Mouse (Mus musculus) myocyte (in vitro differentiated cells): Measurements from ENCODE around the gene Kctd5. TPM values are rescaled to one million over a fixed set of nuclear protein-coding genes. Genes with fewer than 3 reads are reported as not detected.

Experiments used
- H3K27me3 ChIP-seq: one replicate; pipeline ENCODE4 v1.6.1; 2011; ENCODE audit not compliant: control insufficient read depth, insufficient read depth, insufficient read length
- H3K36me3 ChIP-seq: one replicate; pipeline ENCODE4 v1.6.1; 2011; ENCODE audit not compliant: control insufficient read depth, insufficient read depth
- H3K4me2 ChIP-seq: one replicate; pipeline ENCODE4 v1.6.1; 2011; ENCODE audit warnings: low read depth, control low read depth
- H3K4me3 ChIP-seq: one replicate; pipeline ENCODE4 v1.5.1; 2011; ENCODE audit warnings: mild to moderate bottlenecking, control low read depth, moderate library complexity
- H3K79me2 ChIP-seq: one replicate; pipeline ENCODE4 v1.6.1; 2011; ENCODE audit not compliant: control insufficient read depth, insufficient read depth
- H3ac ChIP-seq: one replicate; pipeline ENCODE4 v1.6.1; 2011; ENCODE audit not compliant: control insufficient read depth, insufficient read length
- CEBPB ChIP-seq: IDR thresholded peaks from 2 replicates; pipeline ENCODE4 v1.6.1; 2011; ENCODE audit warnings: mild to moderate bottlenecking, moderate library complexity; ENCODE audit not compliant: poor library complexity, insufficient read depth, severe bottlenecking
- E2F4 ChIP-seq: IDR thresholded peaks from one replicate; pipeline ENCODE4 v1.6.1; 2011; ENCODE audit warnings: mild to moderate bottlenecking, control low read depth, moderate library complexity; ENCODE audit not compliant: insufficient read depth
- MAX ChIP-seq: IDR thresholded peaks from one replicate; pipeline ENCODE4 v1.6.1; 2011; ENCODE audit warnings: low read depth, mild to moderate bottlenecking, control low read depth
- MYOD1 ChIP-seq, 3 experiments: IDR thresholded peaks; one replicate each; pipeline ENCODE4 v1.6.1; 2011; ENCODE audit warnings: control low read depth in 2 of 3, low read depth in 2 of 3, mild to moderate bottlenecking in 2 of 3, moderate library complexity in 1 of 3; ENCODE audit not compliant: insufficient read length in 2 of 3, control insufficient read depth in 1 of 3
- MYOG ChIP-seq, 3 experiments: IDR thresholded peaks; one replicate each; pipeline ENCODE4 v1.6.1; 2011; ENCODE audit warnings: control low read depth in 2 of 3, low read depth in 2 of 3, mild to moderate bottlenecking in 2 of 3; ENCODE audit not compliant: insufficient read length in 2 of 3, control insufficient read depth in 1 of 3, insufficient read depth in 1 of 3
- POLR2A ChIP-seq: IDR thresholded peaks from one replicate; pipeline ENCODE4 v1.6.1; 2011; ENCODE audit warnings: low read depth, mild to moderate bottlenecking, control low read depth, moderate library complexity; ENCODE audit not compliant: insufficient read length
- POLR2AphosphoS2 ChIP-seq: IDR thresholded peaks from one replicate; pipeline ENCODE4 v1.6.1; 2011; ENCODE audit warnings: low read depth, control low read depth; ENCODE audit not compliant: insufficient read length
- REST ChIP-seq: IDR thresholded peaks from one replicate; pipeline ENCODE4 v1.6.1; 2011; ENCODE audit warnings: mild to moderate bottlenecking, control low read depth, moderate library complexity; ENCODE audit not compliant: insufficient read depth, insufficient read length
- SRF ChIP-seq: IDR thresholded peaks from one replicate; pipeline ENCODE4 v1.6.1; 2011; ENCODE audit warnings: low read depth; ENCODE audit not compliant: control insufficient read depth, insufficient read length
- TCF12 ChIP-seq: IDR thresholded peaks from one replicate; pipeline ENCODE4 v1.6.1; 2011; ENCODE audit warnings: mild to moderate bottlenecking, control low read depth; ENCODE audit not compliant: poor library complexity, insufficient read depth, severe bottlenecking
- TCF3 ChIP-seq: IDR thresholded peaks from one replicate; pipeline ENCODE4 v1.6.1; 2011; ENCODE audit warnings: low read depth, control low read depth; ENCODE audit not compliant: insufficient read length
- USF1 ChIP-seq: IDR thresholded peaks from one replicate; pipeline ENCODE4 v1.6.1; 2011; ENCODE audit warnings: low read depth, mild to moderate bottlenecking, control low read depth, moderate library complexity
- polyA plus RNA-seq: library from polyadenylated mRNA; unstranded; fragments of >200 nt; fragmentation: generic; extraction: Trizol; gene quantifications from one replicate; pipeline ENCODE4 v1.2.1, GENCODE M21; 2012; ENCODE audit warnings: missing spikeins

Kctd5 gene
- polyA plus RNA-seq, 1 experiment, result 41.5 TPM

DNA sequence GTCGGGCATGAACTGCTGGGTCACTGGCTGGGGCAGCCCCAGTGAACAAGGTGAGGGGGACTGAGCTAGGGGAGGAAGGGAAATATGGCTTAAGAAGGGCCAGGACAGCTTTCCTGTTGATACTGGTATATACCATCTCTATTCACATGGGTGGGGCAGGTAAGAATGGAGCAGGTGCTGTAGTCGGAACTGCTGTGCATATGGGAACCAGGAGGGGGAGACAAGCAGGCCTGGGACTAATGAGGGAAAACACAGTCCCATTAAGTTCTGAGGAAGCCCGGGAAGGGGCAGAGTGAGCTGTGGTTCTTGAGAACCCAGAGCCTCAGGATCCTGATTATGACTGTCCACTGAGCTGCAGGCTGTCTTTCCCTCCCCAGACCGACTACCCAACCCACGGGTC is 28.8 kb downstream of the Kctd5 start:
- peaks cover 7% of the 10 kb centered on the region for H3K36me3 ChIP-seq
- TF ChIP-seq TCF12 (no peak), E2F4 (no peak), USF1 (no peak), MAX (no peak), REST (no peak), POLR2A (no peak)
- H3K4me3 ChIP-seq, result no peak overlapping the region
- H3K27me3 ChIP-seq, result no peaks in the 10 kb centered on the region
- H3K4me2 ChIP-seq, result no peak overlapping the region
- H3K79me2 ChIP-seq, result no peaks in the 10 kb centered on the region
- H3ac ChIP-seq, result no peak overlapping the region

DNA sequence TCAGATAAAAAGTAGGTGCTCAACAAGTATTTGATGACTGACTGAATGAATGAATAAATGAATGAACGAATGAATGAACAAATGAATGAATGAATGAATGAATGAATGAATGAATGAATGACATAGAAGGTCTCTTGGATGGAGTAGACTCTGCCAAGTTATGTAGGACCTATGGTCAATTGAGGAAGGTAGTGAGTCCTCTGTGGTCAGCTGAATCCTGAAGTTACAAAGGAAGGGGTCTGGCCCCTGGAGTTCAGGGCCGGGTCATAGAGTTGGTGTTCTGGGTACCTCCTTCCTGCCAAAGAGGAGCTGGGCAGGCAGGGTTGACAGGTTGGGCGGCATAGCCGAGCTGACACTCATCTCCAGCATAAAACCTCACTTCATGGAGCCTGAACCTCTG is 35.4 kb downstream of the Kctd5 start, which contains the start of gene Prss27:
Prss27 (plus strand) TSS at position 301 of the 400 bp plus-strand sequence.
- H3K36me3 ChIP-seq, result no peaks in the 10 kb centered on the region
- TF ChIP-seq MYOD1 (IDR thresholded peaks at IDR 0.05; ENCODE audit: control insufficient read depth in 1 of 3, insufficient read length in 2 of 3, low read depth in 2 of 3) (no peak), MAX (no peak), E2F4 (no peak), MYOG (IDR thresholded peaks at IDR 0.05; ENCODE audit: control insufficient read depth in 1 of 3, insufficient read depth in 1 of 3, insufficient read length in 2 of 3, low read depth in 2 of 3) (no peak), CEBPB (no peak), TCF12 (no peak), POLR2A (no peak), TCF3 (no peak), USF1 (no peak), POLR2AphosphoS2 (no peak), REST (no peak), SRF (no peak)
- H3K27me3 ChIP-seq, result no peaks in the 10 kb centered on the region
- H3K4me2 ChIP-seq, result no peak within 1 kb of the TSS
- H3K79me2 ChIP-seq, result no peaks in the 10 kb centered on the region
- H3ac ChIP-seq, result no peak within 1 kb of the TSS
- H3K4me3 ChIP-seq, result no peak within 1 kb of the TSS

DNA sequence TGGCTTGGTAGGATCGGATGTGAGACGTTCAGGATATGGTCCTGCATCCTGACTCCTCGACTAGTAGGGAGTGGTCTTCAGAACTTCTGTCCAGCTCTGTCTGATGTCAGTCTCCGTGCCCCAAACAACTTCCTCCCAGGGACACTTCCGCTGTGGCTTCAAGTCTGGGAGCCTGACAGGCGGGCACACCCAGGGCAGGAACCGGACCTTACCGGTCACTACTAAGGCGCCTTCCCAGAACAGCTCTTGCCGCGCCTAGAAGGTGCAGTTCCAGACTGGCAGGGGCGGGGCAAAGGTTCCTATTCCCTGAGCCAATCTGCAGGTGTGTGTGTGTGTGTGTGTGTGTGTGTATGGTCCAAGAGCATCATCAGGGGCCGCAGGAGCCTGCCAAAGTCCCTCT is 35.9 kb downstream of the Kctd5 start:
- no peak overlapping the region for H3ac ChIP-seq
- H3K27me3 ChIP-seq, result no peaks in the 10 kb centered on the region
- H3K4me3 ChIP-seq, result no peak overlapping the region
- no peak overlapping the region for H3K4me2 ChIP-seq
- no peaks in the 10 kb centered on the region for H3K79me2 ChIP-seq
- TF ChIP-seq CEBPB, result no peak
- TF ChIP-seq MAX, result no peak
- TF ChIP-seq MYOG (IDR thresholded peaks at IDR 0.05; ENCODE audit: control insufficient read depth in 1 of 3, insufficient read depth in 1 of 3, insufficient read length in 2 of 3, low read depth in 2 of 3), result no peak
- TF ChIP-seq POLR2A, result no peak
- no peak for TF ChIP-seq MYOD1 (IDR thresholded peaks at IDR 0.05; ENCODE audit: control insufficient read depth in 1 of 3, insufficient read length in 2 of 3, low read depth in 2 of 3)
- TF ChIP-seq USF1, result no peak
- H3K36me3 ChIP-seq, result no peaks in the 10 kb centered on the region

DNA sequence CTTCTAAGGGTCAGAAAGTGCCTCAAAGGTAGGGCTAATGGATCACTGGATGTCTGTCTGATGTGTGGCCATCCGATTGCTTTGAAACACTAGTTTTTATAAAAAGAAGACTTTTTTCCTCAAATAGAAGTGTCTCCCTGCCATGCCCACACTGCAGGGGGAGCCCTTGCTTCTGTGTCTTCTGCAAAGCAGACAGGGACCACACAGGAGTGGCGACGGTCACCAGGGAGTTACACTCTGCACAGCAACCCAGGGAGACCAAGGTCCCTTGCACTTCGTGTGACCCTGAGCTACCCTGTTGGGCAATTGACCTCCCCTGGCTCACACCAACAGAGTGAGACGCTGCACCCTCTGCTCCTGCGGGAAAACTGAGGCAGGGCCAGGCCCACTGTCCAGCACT is 36.3 kb downstream of the Kctd5 start:
- no peak overlapping the region for H3ac ChIP-seq
- no peaks in the 10 kb centered on the region for H3K79me2 ChIP-seq
- H3K4me2 ChIP-seq, result no peak overlapping the region
- H3K27me3 ChIP-seq, result no peaks in the 10 kb centered on the region
- no peaks in the 10 kb centered on the region for H3K36me3 ChIP-seq
- TF ChIP-seq MAX, result no peak
- no peak for TF ChIP-seq USF1
- no peak for TF ChIP-seq SRF
- TF ChIP-seq MYOG (IDR thresholded peaks at IDR 0.05; ENCODE audit: control insufficient read depth in 1 of 3, insufficient read depth in 1 of 3, insufficient read length in 2 of 3, low read depth in 2 of 3), result no peak
- no peak for TF ChIP-seq E2F4
- no peak for TF ChIP-seq POLR2A
- no peak overlapping the region for H3K4me3 ChIP-seq

DNA sequence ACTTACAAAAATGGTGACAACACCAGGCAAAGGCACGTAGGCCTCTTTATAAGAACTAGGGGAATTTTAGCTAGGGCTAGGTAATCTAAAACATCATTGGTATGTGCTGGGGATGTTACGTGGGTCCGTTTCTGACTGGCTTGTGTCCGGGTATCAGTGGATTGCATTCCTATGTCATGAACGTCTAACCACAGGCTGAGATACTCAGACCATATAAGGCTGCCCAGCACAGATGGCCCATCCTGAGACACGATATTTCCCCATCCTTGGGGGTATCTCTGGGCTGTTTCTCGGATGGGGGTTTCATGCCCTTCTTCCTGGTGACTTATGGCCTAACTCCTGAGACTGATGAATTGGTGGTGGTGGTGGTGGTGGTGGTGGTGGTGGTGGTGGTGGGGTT is 38.2 kb downstream of the Kctd5 start:
- Histone ChIP-seq H3K4me3 (no peak overlapping the region), H3K79me2 (no peaks in the 10 kb centered on the region), H3K27me3 (no peaks in the 10 kb centered on the region), H3ac (no peak overlapping the region), H3K4me2 (peak overlapping the region; percentile 67), H3K36me3 (no peaks in the 10 kb centered on the region)
- TF ChIP-seq MYOD1 (IDR thresholded peaks at IDR 0.05; ENCODE audit: control insufficient read depth in 1 of 3, insufficient read length in 2 of 3, low read depth in 2 of 3) (peak in 2 of 3 experiments; percentile 70 to 81), MYOG (IDR thresholded peaks at IDR 0.05; ENCODE audit: control insufficient read depth in 1 of 3, insufficient read depth in 1 of 3, insufficient read length in 2 of 3, low read depth in 2 of 3) (peak in 1 of 3 experiments; percentile 64), REST (no peak), USF1 (no peak), CEBPB (no peak), SRF (peak; percentile 99), TCF3 (no peak), MAX (no peak)
